Mouse (Mus musculus) testis, adult 2 months (tissue): ENCODE measurements around the gene Wdr70. TPM values are rescaled to one million over a fixed set of nuclear protein-coding genes. Genes with fewer than 3 reads are reported as not detected.

ENCODE experiments used
- H3K27ac ChIP-seq: fragments of 200-500 bp; 2 replicates; pipeline ENCODE4 v1.5.1; 2012; ENCODE audit warnings: low read depth, low read length; ENCODE audit not compliant: control insufficient read depth, insufficient read depth
- H3K27me3 ChIP-seq: fragments of 200-500 bp; 2 replicates; pipeline ENCODE4 v1.6.1; 2012; ENCODE audit warnings: mild to moderate bottlenecking, low read length, moderate library complexity; ENCODE audit not compliant: control insufficient read depth, insufficient read depth
- H3K36me3 ChIP-seq: fragments of 200-500 bp; 2 replicates; pipeline ENCODE4 v1.6.1; 2012; ENCODE audit warnings: mild to moderate bottlenecking, low read length; ENCODE audit not compliant: control insufficient read depth, insufficient read depth
- H3K4me1 ChIP-seq: fragments of 200-500 bp; 2 replicates; pipeline ENCODE4 v1.6.1; 2012; ENCODE audit warnings: low read length; ENCODE audit not compliant: control insufficient read depth, insufficient read depth
- H3K4me3 ChIP-seq: fragments of 200-500 bp; 2 replicates; pipeline ENCODE4 v1.5.1; 2012; ENCODE audit warnings: low read depth, mild to moderate bottlenecking, low read length, moderate library complexity, mixed read lengths; ENCODE audit not compliant: control insufficient read depth
- CTCF ChIP-seq: fragments of 200-500 bp; IDR thresholded peaks from 2 replicates; pipeline ENCODE4 v1.5.1; 2012; ENCODE audit warnings: low read depth, mild to moderate bottlenecking, inconsistent platforms, low read length, moderate library complexity; ENCODE audit not compliant: control insufficient read depth, insufficient read depth, insufficient replicate concordance
- POLR2A ChIP-seq: fragments of 200-500 bp; IDR thresholded peaks from 2 replicates; pipeline ENCODE4 v1.6.1; 2012; ENCODE audit warnings: low read depth, mild to moderate bottlenecking, inconsistent platforms, low read length, moderate library complexity; ENCODE audit not compliant: control insufficient read depth
- polyA plus RNA-seq: library from polyadenylated mRNA; depleted of rRNA; stranded (reverse); fragments of >200 nt; gene quantifications from 2 replicates; pipeline ENCODE4 v1.2.3, GENCODE M21; 2012; rRNA removed

The Wdr70 gene
- polyA plus RNA-seq = 24.2 and 31.3 TPM in 2 replicates

DNA sequence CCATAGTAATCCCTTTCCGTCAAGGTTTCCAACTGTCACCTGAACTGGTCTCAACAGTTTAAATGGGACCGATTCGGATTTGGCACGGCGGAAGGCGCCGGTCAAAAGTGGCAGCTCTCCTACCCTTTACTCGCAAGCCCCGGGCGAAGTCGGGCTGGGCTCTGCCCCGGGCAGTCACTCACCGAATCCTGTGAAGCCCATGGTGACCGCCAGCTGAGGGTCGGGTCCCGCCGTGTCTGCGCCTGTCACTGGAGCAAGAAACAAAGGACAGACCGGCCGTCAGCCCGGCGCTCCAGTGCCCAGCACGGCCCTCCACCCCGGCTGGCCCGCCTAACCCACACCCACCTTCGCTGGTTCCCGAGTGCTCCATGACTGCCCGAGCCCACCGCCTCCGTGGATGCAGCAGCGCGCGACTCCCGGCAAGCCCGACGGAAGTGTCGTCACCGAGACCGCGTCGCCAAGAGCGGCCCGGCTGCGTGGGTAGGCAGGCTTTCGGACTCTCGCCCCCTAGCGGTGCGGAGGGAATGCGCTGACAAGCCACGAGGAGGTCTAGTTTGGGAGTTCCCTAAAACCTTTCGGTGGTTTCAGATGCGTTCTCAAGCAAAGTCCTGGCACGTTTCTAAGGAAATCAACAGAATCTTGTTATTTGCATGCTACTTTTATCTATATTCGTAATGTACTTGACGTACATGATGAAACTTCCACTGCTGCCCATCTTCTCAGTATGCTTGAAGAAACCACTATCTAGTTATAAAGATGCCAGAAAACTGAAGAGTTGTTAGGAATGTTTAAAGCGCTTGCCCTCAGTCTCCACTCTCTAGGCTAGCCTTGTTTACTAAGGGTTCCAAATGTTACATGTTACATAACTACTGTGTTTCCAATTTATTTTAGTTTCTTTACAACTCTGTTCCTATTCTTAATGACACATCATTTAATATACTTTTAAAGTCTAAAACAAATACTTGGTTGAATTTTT lies at the start of gene Wdr70:
Wdr70 (minus strand) TSS at position 436 of the 976 bp plus-strand sequence.
- Histone ChIP-seq H3K36me3 (no peaks in the 10 kb centered on the region), H3K4me1 (peaks cover 2% of the 10 kb centered on the region), H3K27me3 (no peaks in the 10 kb centered on the region), H3K4me3 (peak within 1 kb of the TSS; percentile 93), H3K27ac (peak within 1 kb of the TSS; percentile 61)
- TF ChIP-seq POLR2A = peak; percentile 85
- peak; percentile 98 for TF ChIP-seq CTCF

DNA sequence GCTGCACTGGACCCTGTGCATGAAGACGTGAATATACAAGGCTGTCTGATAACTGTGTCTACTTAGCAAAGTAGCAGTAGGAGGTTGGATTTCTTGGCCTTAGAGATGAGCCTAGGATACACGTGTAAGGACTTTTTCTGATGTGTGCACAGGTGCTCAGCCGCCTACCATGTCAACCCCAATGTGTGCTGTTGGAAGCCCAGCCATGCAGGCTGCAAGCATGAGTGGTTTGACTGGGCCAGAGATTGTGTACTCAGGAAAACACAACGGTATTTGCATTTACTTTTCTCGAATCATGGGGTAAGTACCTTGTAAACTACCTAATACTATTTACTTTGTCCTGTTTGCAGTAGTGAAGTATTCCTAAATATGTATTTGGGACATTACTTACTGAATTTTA lies 36.6 kb upstream of the Wdr70 start:
- Histone ChIP-seq H3K27me3 (no peaks in the 10 kb centered on the region), H3K27ac (no peak overlapping the region), H3K4me1 (no peaks in the 10 kb centered on the region), H3K36me3 (peaks cover 3% of the 10 kb centered on the region), H3K4me3 (no peak overlapping the region)
- no peak for TF ChIP-seq CTCF
- TF ChIP-seq POLR2A = no peak

DNA sequence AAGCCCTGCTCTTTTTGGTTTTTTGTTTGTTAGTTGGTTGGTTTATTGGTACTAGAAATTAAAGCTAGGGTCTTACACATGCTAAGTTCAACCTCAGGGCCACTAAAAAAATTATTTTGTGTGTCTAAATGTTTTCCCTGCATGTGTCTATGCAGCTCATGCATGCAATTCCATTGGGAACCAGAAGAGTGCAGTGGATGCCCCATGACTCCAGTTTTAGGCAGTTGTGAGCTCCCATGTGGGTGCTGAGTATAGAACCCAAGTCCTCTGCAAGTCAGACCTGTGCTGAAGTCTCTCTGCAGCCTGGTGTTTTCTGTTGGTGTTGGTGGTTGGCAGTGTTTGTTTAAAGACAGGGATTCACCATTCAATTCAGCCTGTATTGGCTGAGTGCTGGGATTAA lies 32.8 kb upstream of the Wdr70 start:
- Histone ChIP-seq H3K36me3 (peaks cover 2% of the 10 kb centered on the region), H3K4me3 (no peak overlapping the region)

DNA sequence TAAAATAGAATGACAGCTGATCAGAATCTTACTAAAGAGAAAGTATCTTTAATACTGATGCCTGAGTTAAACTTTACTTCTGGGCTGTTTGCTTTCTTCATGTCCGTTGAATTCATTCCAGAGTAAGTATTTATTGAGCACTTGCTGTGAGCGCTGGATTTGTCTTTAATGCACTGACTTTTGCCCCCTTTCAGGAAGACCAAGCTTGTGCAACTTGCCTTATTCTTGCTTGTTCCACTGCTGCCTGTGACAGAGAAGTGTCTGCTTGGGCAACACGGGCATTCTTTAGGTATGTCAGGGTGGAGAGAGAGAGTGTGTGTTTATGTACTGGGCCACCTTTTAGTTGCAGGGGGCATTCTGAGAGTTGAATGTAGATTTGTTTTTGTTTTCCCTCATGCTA lies 32.3 kb upstream of the Wdr70 start:
- no peak overlapping the region for H3K4me3 ChIP-seq
- TF ChIP-seq CTCF (no peak), POLR2A (no peak)
- H3K36me3 ChIP-seq = peaks cover 2% of the 10 kb centered on the region
- H3K27me3 ChIP-seq = no peaks in the 10 kb centered on the region
- no peaks in the 10 kb centered on the region for H3K4me1 ChIP-seq
- H3K27ac ChIP-seq = no peak overlapping the region

More for the DNA sequence above, 32.8 kb upstream of the Wdr70 start:
- Histone ChIP-seq H3K27ac (no peak overlapping the region), H3K4me1 (no peaks in the 10 kb centered on the region), H3K27me3 (no peaks in the 10 kb centered on the region)
- TF ChIP-seq CTCF (no peak), POLR2A (no peak)

DNA sequence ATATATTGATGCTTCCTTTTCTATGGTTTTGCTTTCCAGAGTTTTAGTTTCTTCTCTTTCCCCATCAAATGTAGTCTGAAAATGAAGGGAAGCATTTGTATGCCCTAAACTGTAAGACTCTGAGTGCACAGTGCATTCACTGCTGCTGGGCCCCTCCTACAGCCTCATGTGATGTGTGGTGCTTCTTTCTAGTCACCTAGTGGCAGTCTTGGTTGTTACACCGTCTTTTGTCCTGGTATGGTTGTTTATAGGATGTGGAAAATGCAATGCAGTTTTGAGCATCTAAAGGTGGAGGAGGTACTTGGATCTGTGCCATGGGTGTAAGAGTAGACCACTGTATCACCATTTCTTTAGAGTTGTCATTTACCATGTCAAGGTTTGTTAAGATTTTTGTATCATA lies 30.3 kb upstream of the Wdr70 start:
- Histone ChIP-seq H3K36me3 (peaks cover 3% of the 10 kb centered on the region), H3K4me3 (no peak overlapping the region), H3K4me1 (no peaks in the 10 kb centered on the region), H3K27ac (no peak overlapping the region), H3K27me3 (no peaks in the 10 kb centered on the region)
- no peak for TF ChIP-seq CTCF
- TF ChIP-seq POLR2A = no peak

DNA sequence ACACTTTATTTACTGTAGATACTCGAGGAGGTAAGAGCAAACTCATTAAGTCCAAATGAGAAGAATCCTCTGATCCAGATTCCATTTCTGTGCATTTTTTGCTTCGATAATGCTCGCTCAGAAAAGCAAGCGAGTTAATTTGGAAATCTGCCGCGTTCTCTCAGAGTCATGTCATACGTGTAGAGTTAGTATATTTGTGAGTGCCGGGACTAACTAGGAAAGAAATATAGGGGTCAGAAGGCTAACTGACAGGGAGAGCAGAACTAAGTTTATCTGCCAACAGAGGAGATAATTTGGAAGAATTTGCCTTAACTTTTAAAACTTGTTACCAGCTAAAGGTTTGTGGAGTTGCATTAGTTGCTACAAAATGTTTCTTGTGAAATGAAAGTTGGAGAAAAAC lies 10.8 kb upstream of the Wdr70 start:
- Histone ChIP-seq H3K36me3 (no peaks in the 10 kb centered on the region; the same call in none of the 2 replicates), H3K27ac (peak overlapping the region; percentile 97), H3K4me1 (peaks cover 3% of the 10 kb centered on the region), H3K27me3 (no peaks in the 10 kb centered on the region), H3K4me3 (peak overlapping the region; percentile 99; the same call in 1 of the 2 replicates)
- no peak for TF ChIP-seq POLR2A
- no peak for TF ChIP-seq CTCF

DNA sequence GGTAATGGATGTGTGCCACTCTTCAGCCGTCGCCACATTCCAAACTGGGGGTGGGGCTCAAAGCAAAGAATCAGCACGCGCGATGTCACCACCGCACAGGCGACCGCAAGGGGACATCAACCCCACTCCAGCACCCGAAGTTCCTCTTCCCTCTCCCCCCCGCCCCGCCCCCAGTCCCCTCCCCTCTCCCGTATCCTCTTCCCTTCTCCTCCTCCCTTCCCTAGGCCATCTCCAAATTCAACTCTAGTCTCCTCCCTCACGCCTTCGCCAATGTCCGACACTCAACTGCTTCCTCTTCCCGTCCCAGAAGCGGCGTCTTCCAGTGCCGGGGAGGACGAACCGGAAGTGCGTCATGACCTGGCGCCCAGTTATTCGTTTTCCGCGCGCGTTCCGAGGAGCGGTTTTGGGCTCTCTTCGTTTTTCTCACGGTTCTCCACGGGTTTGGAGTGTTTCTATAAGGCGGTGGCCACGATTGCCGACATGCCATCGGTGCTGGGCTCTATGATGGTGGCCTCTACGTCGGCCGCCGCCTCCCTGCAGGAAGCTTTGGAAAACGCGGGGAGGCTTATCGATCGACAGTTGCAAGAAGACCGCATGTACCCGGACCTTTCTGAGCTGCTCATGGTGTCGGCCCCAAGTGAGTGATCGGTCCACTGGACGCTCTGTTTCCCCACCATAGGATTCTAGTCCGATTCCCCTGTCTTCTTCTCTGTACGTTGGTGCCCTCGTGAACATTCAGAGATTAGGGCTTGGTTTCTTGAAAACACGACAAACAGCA lies 10.1 kb upstream of the Wdr70 start, which contains the start of gene Nup155:
Nup155 (plus strand) TSS at position 308 of the 778 bp plus-strand sequence.
- peak within 1 kb of the TSS; percentile 99 for H3K4me3 ChIP-seq
- H3K36me3 ChIP-seq = no peaks in the 10 kb centered on the region; the same call in none of the 2 replicates
- H3K4me1 ChIP-seq = peaks cover 3% of the 10 kb centered on the region
- H3K27me3 ChIP-seq = no peaks in the 10 kb centered on the region
- peak within 1 kb of the TSS; percentile 97 for H3K27ac ChIP-seq
- TF ChIP-seq POLR2A (peak; percentile 95), CTCF (no peak; the same call in 1 of the 2 replicates)
